Mouse (Mus musculus): Measurements from ENCODE around the gene Epn2. TPM values are rescaled to one million over a fixed set of nuclear protein-coding genes. Genes with fewer than 3 reads are reported as not detected.

Gene Epn2
- total and polyA plus RNA-seq, 3 experiments = 7.2 to 13.8 (median 10.1) TPM

GRCm38 (mm10) chr11:61615686-61616522, 36.4 kb upstream of the Epn2 start:
- Histone ChIP-seq H3K9me3 (replicated peaks; ENCODE audit: low read length) (no peaks in the 10 kb centered on the region), H3K36me3 (replicated peaks in 1 of 2; ENCODE audit: control insufficient read depth in 1 of 2, insufficient read depth in 1 of 2, low read length in 1 of 2) (no peaks in the 10 kb centered on the region), H3K4me2 (ENCODE audit: insufficient read depth, low read depth, poor library complexity, severe bottlenecking) (no peak overlapping the region), H3K27me3 (replicated peaks) (peaks cover 61% of the 10 kb centered on the region), H3K27ac (ENCODE audit: insufficient read depth, low read depth) (no peak overlapping the region), H3K79me2 (replicated peaks; ENCODE audit: control insufficient read depth, extremely low read depth, insufficient read depth, poor library complexity, severe bottlenecking) (no peaks in the 10 kb centered on the region), H3K4me1 (ENCODE audit: control insufficient read depth in 1 of 2, insufficient read depth in 2 of 2) (peaks cover 7 to 22% of the 10 kb centered on the region in 2 experiments), H3K4me3 (replicated peaks in 1 of 3; ENCODE audit: low read depth in 2 of 3, low read length in 2 of 3, poor library complexity in 1 of 3) (no peak overlapping the region), H3K9ac (ENCODE audit: insufficient read depth, low read depth) (no peak overlapping the region)
- TF ChIP-seq MAFK (IDR thresholded peaks at IDR 0.05; ENCODE audit: insufficient replicate concordance, low read length) (no peak), POLR2AphosphoS2 (IDR thresholded peaks at IDR 0.05; ENCODE audit: low read depth, low read length) (no peak), RCOR1 (conservative IDR thresholded peaks at IDR 0.05; ENCODE audit: low read depth, low read length) (no peak)
- in situ Hi-C loops (cut with MboI; ENCODE audit: low pct_ligation_motif_present, low pct_unique_long_range_greater_than_20kb, low sequenced_read_pairs) = loop anchor here (5.0 kb wide), 1 partner anchor 199 kb away; no protein-coding TSS in a partner anchor
- DNase-seq (ENCODE audit: extremely low read depth) = no peak
- dilution Hi-C loops (cut with MboI; ENCODE audit: extremely low pct_ligation_motif_present, extremely low pct_unique_long_range_greater_than_20kb, low sequenced_read_pairs) = no loop called here

DNA sequence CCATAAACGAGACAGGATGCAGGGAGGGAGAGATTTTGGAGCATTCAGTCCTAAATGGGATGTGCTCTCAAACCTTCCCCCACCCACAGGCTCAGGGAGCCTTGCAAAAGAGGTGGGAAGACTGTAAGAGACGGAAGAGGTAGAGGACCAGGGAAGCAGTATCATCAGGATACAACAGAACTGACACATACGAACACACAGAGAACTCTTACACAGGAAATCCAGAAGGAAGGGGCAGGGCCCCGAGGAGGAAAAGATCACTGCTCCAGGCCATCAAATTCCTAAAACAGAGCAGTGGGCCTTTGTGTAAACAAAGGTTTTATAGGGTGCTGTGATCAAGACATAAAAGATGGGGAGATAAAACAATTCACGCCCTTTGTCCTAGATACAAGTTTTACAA, 34.9 kb upstream of the Epn2 start:
- Histone ChIP-seq H3K9ac (ENCODE audit: insufficient read depth, low read depth) (no peak overlapping the region), H3K27ac (ENCODE audit: insufficient read depth, low read depth) (no peak overlapping the region), H3K27me3 (replicated peaks) (peaks cover 76% of the 10 kb centered on the region), H3K4me2 (ENCODE audit: insufficient read depth, low read depth, poor library complexity, severe bottlenecking) (no peak overlapping the region), H3K36me3 (replicated peaks in 1 of 2; ENCODE audit: control insufficient read depth in 1 of 2, insufficient read depth in 1 of 2, low read length in 1 of 2) (no peaks in the 10 kb centered on the region), H3K9me3 (replicated peaks; ENCODE audit: low read length) (peaks cover 11% of the 10 kb centered on the region), H3K4me3 (replicated peaks in 1 of 3; ENCODE audit: low read depth in 2 of 3, low read length in 2 of 3, poor library complexity in 1 of 3) (no peak overlapping the region), H3K4me1 (ENCODE audit: control insufficient read depth in 1 of 2, insufficient read depth in 2 of 2) (peaks cover 5 to 11% of the 10 kb centered on the region in 2 experiments; a peak in 3 of 4 replicates), H3K79me2 (replicated peaks; ENCODE audit: control insufficient read depth, extremely low read depth, insufficient read depth, poor library complexity, severe bottlenecking) (no peaks in the 10 kb centered on the region)
- no peak for DNase-seq (ENCODE audit: extremely low read depth)
- dilution Hi-C loops (cut with MboI; ENCODE audit: extremely low pct_ligation_motif_present, extremely low pct_unique_long_range_greater_than_20kb, low sequenced_read_pairs) (no loop called here), in situ Hi-C loops (cut with MboI; ENCODE audit: low pct_ligation_motif_present, low pct_unique_long_range_greater_than_20kb, low sequenced_read_pairs) (no loop called here)
- TF ChIP-seq GABPA (IDR thresholded peaks at IDR 0.05; ENCODE audit: insufficient replicate concordance, low read depth, low read length) (no peak), EP300 (IDR thresholded peaks at IDR 0.05; ENCODE audit: low read length) (no peak), POLR2A (IDR thresholded peaks at IDR 0.05; ENCODE audit: low read depth, low read length) (no peak), ZC3H11A (IDR thresholded peaks at IDR 0.05; ENCODE audit: low read depth, low read length) (no peak), MAZ (IDR thresholded peaks at IDR 0.05; ENCODE audit: low read depth, low read length) (no peak), CHD1 (IDR thresholded peaks at IDR 0.05; ENCODE audit: low read depth, low read length) (no peak), ELF1 (IDR thresholded peaks at IDR 0.05; ENCODE audit: low read depth, low read length) (no peak), CHD2 (IDR thresholded peaks at IDR 0.05; ENCODE audit: low read length) (no peak), RCOR1 (conservative IDR thresholded peaks at IDR 0.05; ENCODE audit: low read depth, low read length) (no peak), KAT2A (IDR thresholded peaks at IDR 0.05; ENCODE audit: insufficient replicate concordance, low read length) (no peak), CTCF (conservative IDR thresholded peaks at IDR 0.05 in 1 of 2, IDR thresholded peaks at IDR 0.05 in 1 of 2; ENCODE audit: low read depth in 2 of 2, low read length in 2 of 2) (no peak), JUND (conservative IDR thresholded peaks at IDR 0.05; ENCODE audit: low read depth, low read length) (no peak)

Measured in CH12.LX (cell line).